Mouse (Mus musculus) stomach, postnatal 0 days (tissue): ENCODE measurements around the gene Smurf2.

Experiments
- CTCF ChIP-seq: IDR thresholded peaks from 2 replicates; pipeline ENCODE4 v1.5.1; 2016; ENCODE audit warnings: antibody characterized with exemption, low read depth, mild to moderate bottlenecking, moderate library complexity
- EP300 ChIP-seq: optimal IDR thresholded peaks from 2 replicates; pipeline ENCODE3; 2016; ENCODE audit warnings: antibody characterized with exemption

DNA sequence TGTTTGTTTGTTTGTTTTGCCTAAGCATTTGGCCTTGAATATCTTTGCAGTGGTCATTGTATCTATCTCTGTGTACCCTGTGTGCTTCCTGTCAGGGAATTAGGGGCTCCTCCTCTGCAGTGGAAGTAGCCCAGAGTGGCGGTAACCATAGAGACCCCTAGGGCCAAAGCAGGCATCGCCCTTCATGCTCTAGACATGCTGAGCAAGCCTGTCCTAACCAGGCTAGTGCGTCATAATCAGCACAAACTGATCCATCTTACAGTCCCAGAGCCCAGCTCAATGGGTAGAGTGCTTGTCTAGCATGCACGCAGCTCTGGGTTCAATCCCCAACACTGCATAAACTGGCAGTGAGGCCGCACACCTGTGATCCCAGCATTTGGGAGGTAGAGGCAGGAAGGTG is 38.6 kb upstream of the Smurf2 start:
- TF ChIP-seq CTCF (no peak), EP300 (no peak)
